Mouse (Mus musculus) neural tube, embryonic 12.5 days (tissue): ENCODE measurements around the gene Slfn5. TPM values are rescaled to one million over a fixed set of nuclear protein-coding genes. Genes with fewer than 3 reads are reported as not detected.

Experiments used
- ATAC-seq: fragments of 200-750 bp; cut with Nextera tagmentation; 2 replicates; pipeline ENCODE4 v1.8.0; 2017; ENCODE audit warnings: low read depth, mild to moderate bottlenecking, moderate TSS enrichment, moderate library complexity; ENCODE audit not compliant: low FRiP score
- H3K27ac ChIP-seq: fragments of 300-500 bp; sonication (generic); 2 replicates; pipeline ENCODE4 v1.5.1; 2016
- H3K27me3 ChIP-seq: fragments of 300-500 bp; sonication (generic); replicated peaks from 2 replicates; pipeline ENCODE4 v1.6.1; 2016; ENCODE audit warnings: mild to moderate bottlenecking
- H3K36me3 ChIP-seq: fragments of 300-500 bp; sonication (generic); 2 replicates; pipeline ENCODE4 v1.6.1; 2016; ENCODE audit warnings: mild to moderate bottlenecking
- H3K4me1 ChIP-seq: fragments of 300-500 bp; sonication (generic); 2 replicates; pipeline ENCODE4 v1.6.1; 2016
- H3K4me2 ChIP-seq: fragments of 300-500 bp; sonication (generic); replicated peaks from 2 replicates; pipeline ENCODE4 v1.6.1; 2016; ENCODE audit warnings: mild to moderate bottlenecking
- H3K4me3 ChIP-seq: fragments of 300-500 bp; sonication (generic); 2 replicates; pipeline ENCODE4 v1.5.1; 2016
- H3K9ac ChIP-seq: fragments of 300-500 bp; sonication (generic); 2 replicates; pipeline ENCODE4 v1.6.1; 2016; ENCODE audit warnings: mild to moderate bottlenecking
- H3K9me3 ChIP-seq: fragments of 300-500 bp; sonication (generic); 2 replicates; pipeline ENCODE4 v1.6.1; 2016; ENCODE audit warnings: mild to moderate bottlenecking
- WGBS: fragments of 180-500 bp; shearing (Covaris S2); methylation state at CpG from one replicate; pipeline ENCODE4 v1.1.7; 2016; 5-methylcytosine and 5-hydroxymethylcytosine counted together
- polyA plus RNA-seq: library from polyadenylated mRNA; unstranded; fragments of >200 nt; fragmentation: Nextera tagmentation; extraction: Ambion mirVana; gene quantifications from 2 replicates; pipeline ENCODE4 v1.2.1, GENCODE M21; 2016

The Slfn5 gene
- polyA plus RNA-seq, result 0.59 and 1.6 TPM in 2 replicates

DNA sequence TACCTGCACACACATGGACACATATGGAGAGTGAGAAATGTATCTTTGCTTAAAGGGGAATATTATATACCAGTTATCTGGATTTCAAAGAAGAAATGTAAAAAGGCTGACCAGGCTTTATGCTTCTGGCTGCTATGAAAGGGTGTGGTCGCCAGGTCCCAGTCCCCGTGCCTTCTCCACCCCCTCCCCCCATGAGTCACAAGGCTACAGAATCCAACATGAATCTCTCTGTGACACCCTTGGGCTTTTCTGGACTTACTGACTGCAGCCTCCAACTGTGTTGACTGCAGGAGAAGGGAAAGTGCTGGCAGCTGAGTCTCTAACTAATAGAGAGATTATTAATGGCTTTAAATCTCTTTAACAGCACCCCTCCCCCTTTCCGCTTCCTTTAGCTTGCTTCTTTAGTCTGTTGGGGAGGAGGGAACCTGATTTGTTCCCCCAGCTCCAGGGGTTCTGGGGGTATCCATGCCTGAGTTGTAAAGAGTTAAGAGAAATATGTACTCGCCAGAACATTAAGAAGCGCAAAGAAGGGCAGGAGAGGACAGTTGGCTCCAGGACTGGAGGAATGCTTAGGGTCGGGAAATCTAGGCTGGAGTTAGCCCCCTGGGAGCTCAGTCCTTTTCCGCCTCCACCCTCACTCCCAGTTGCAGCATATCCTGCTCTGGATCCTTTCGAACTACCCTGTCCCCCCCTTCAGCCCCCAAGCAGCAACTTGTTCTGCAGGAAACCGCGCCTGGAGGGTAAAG is at the start of gene Slfn5:
Slfn5 (plus strand) TSS at position 614 of the 746 bp plus-strand sequence.
- no peak within 1 kb of the TSS for H3K4me3 ChIP-seq
- peak within 1 kb of the TSS; percentile 39 for H3K4me2 ChIP-seq
- peaks cover 42% of the 10 kb centered on the region for H3K27me3 ChIP-seq
- H3K9me3 ChIP-seq, result no peaks in the 10 kb centered on the region
- no peak within 1 kb of the TSS for H3K27ac ChIP-seq
- ATAC-seq, result no peak
- WGBS, result 8% methylated on average over 10 of the region's 10 CpGs
- no peaks in the 10 kb centered on the region for H3K36me3 ChIP-seq
- no peak within 1 kb of the TSS for H3K9ac ChIP-seq
- peaks cover 6% of the 10 kb centered on the region; the same call in 1 of the 2 replicates for H3K4me1 ChIP-seq

- ATAC-seq, result no peak
- no peak overlapping the region for H3K4me3 ChIP-seq
- H3K9ac ChIP-seq, result no peak overlapping the region
- H3K27me3 ChIP-seq, result no peaks in the 10 kb centered on the region
- H3K4me2 ChIP-seq, result no peak overlapping the region
- H3K9me3 ChIP-seq, result no peaks in the 10 kb centered on the region
- WGBS, result 94% methylated on average over 20 of the region's 20 CpGs
- H3K4me1 ChIP-seq, result no peaks in the 10 kb centered on the region
- H3K27ac ChIP-seq, result no peak overlapping the region
- H3K36me3 ChIP-seq, result peaks cover 67% of the 10 kb centered on the region
Observed at GRCm38 (mm10) chr11:82901606-82902310, 49.4 kb upstream of the Slfn5 start.

GRCm38 (mm10) chr11:82904952-82905351 is 46.2 kb upstream of the Slfn5 start:
- Histone ChIP-seq H3K9me3 (no peaks in the 10 kb centered on the region), H3K4me3 (no peak overlapping the region), H3K36me3 (peaks cover 65% of the 10 kb centered on the region), H3K27me3 (no peaks in the 10 kb centered on the region), H3K4me2 (no peak overlapping the region), H3K9ac (no peak overlapping the region), H3K27ac (no peak overlapping the region), H3K4me1 (peaks cover 8% of the 10 kb centered on the region)
- no peak for ATAC-seq
- WGBS, result 77% methylated on average over 7 of the region's 8 CpGs

GRCm38 (mm10) chr11:82905816-82906215 is 45.3 kb upstream of the Slfn5 start:
- peaks cover 56% of the 10 kb centered on the region for H3K36me3 ChIP-seq
- peaks cover 8% of the 10 kb centered on the region for H3K4me1 ChIP-seq
- H3K4me3 ChIP-seq, result no peak overlapping the region
- H3K27me3 ChIP-seq, result no peaks in the 10 kb centered on the region
- no peak overlapping the region for H3K27ac ChIP-seq
- WGBS, result 97% methylated on average over 5 of the region's 5 CpGs
- H3K4me2 ChIP-seq, result no peak overlapping the region
- no peak for ATAC-seq
- H3K9me3 ChIP-seq, result no peaks in the 10 kb centered on the region
- H3K9ac ChIP-seq, result no peak overlapping the region

DNA sequence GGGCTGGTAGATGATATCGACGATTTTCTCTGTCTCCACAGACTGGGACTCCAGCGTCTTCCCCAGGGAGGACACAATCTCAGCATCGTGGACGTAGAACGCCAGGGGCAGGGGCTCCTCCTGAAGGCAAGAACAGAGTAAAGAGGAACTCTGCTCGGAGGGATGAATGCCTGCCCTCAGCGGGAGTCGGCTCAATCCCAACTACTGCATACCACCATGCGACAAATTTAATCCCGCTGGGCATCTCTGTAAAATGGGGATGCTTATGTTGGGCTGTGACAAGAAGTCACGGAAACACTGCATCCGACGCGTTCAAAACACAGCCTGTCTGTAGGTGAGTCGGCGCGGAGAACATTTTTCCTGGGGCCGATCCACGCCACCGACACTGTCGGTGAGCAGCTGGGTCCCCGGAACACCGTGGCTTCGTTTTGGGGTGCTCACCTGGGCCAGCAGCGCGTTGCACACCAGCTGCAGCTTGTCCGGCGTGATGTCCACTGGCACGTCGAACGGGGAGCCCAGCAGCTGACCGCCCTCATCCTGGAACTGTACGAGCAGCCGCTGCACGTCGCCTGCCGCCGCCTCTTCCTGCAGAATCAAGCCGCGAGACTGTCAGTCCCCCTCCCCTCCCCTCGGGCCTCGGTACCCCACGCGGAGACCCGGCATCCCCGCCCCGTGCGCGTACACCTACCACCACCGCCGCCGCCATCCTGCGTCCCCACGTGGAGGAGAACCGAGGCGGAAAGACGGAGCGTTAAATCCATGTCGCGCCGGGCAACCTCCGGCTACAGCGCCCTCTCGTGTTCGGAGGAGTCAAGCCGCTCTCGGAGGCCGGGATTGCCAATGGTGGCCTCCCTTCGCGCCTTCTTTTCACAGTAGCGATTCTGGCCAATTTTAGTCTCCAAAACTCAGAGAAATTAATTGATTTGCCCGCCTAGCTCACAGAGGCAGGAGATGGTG is 43.2 kb upstream of the Slfn5 start, which contains the start of gene Nle1:
Nle1 (minus strand) TSS at position 761 of the 957 bp plus-strand sequence.
- Histone ChIP-seq H3K9ac (peak within 1 kb of the TSS; percentile 79), H3K9me3 (no peaks in the 10 kb centered on the region), H3K4me3 (peak within 1 kb of the TSS; percentile 86), H3K27ac (no peak within 1 kb of the TSS), H3K27me3 (no peaks in the 10 kb centered on the region), H3K4me1 (peaks cover 8% of the 10 kb centered on the region), H3K36me3 (peaks cover 35% of the 10 kb centered on the region), H3K4me2 (peak within 1 kb of the TSS; percentile 79)
- WGBS, result 2% methylated on average over 73 of the region's 73 CpGs
- ATAC-seq, result peak; percentile 72

DNA sequence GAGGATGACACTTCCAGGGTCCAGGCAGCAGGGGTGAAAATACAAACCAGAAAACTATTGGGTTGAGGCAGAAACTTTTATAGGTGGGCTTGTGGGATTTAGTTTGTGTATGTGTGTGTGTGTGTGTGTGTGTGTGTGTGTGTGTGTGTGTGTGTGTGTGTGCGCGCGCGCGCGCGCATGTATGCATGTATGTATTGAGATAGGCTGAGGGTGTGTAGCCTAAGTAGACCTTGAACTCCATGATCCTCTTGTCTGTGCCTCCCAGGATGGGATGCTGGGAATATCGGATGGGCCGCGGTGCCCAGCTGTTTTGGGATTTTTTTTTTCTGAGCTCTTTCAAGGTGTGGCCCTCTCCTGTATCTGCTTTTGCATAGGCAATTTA is 42.5 kb upstream of the Slfn5 start:
- no peak for ATAC-seq
- Histone ChIP-seq H3K27me3 (0 out of 2 replicates have a peak, but pooled peaks cover 3% of the 10 kb centered on the region), H3K4me3 (peak overlapping the region; percentile 86; the same call in 1 of the 2 replicates), H3K4me2 (peak overlapping the region; percentile 79), H3K9ac (no peak overlapping the region), H3K9me3 (no peaks in the 10 kb centered on the region), H3K4me1 (peaks cover 8% of the 10 kb centered on the region), H3K36me3 (peaks cover 28% of the 10 kb centered on the region), H3K27ac (no peak overlapping the region)
- WGBS, result 55% methylated on average over 10 of the region's 10 CpGs

- no peak for ATAC-seq
- H3K9ac ChIP-seq, result no peak within 1 kb of the TSS
Observed at GRCm38 (mm10) chr11:82910250-82910649, 40.9 kb upstream of the Slfn5 start, which contains the start of gene Unc45b. TSS of gene Unc45b (plus strand) at chr11:82910550.

GRCm38 (mm10) chr11:82910679-82911389 is 40.3 kb upstream of the Slfn5 start:
- ATAC-seq, result no peak
- H3K36me3 ChIP-seq, result peaks cover 6% of the 10 kb centered on the region
- H3K27me3 ChIP-seq, result 0 out of 2 replicates have a peak, but pooled peaks cover 3% of the 10 kb centered on the region
- peaks cover 8% of the 10 kb centered on the region for H3K4me1 ChIP-seq
- H3K4me2 ChIP-seq, result no peak overlapping the region
- H3K27ac ChIP-seq, result no peak overlapping the region
- WGBS, result 81% methylated on average over 11 of the region's 11 CpGs
- no peak overlapping the region for H3K4me3 ChIP-seq
- no peak overlapping the region for H3K9ac ChIP-seq
- H3K9me3 ChIP-seq, result no peaks in the 10 kb centered on the region

More at GRCm38 (mm10) chr11:82910250-82910649, 40.9 kb upstream of the Slfn5 start, which contains the start of gene Unc45b:
- Histone ChIP-seq H3K4me3 (no peak within 1 kb of the TSS), H3K27me3 (0 out of 2 replicates have a peak, but pooled peaks cover 3% of the 10 kb centered on the region), H3K4me2 (no peak within 1 kb of the TSS), H3K36me3 (peaks cover 12% of the 10 kb centered on the region), H3K4me1 (peaks cover 8% of the 10 kb centered on the region), H3K9me3 (no peaks in the 10 kb centered on the region), H3K27ac (no peak within 1 kb of the TSS)
- 88% methylated on average over 4 of the region's 4 CpGs for WGBS

DNA sequence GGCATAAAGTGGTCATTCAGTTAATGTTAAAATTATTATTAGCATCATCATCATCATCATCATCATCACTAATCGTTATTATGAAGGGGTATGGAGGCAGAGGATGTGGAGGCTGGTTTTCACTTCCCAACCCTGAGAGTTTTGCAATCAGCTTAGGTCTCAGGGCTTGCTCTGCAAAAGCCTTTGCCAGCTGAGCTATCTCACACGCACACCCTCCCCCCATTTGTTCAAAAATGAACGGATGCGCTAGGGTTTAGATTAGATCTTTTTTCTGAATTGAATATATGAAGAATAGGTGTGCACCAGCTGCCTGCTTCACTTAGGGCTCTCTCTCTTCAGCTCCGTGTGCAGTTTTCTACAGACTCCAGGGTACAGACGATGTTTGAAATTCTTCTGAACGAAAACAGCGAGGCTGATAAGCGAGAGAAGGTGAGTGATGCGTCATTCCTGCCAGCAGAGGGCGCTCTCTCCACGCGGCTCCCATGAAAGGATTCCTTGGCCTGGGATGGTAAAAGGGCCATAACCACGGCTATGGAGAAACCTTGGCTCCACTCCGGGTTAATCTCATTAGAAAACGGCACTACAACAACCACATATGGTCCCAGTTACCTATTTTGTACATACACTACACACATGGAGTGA is 36.3 kb upstream of the Slfn5 start:
- H3K9me3 ChIP-seq, result no peaks in the 10 kb centered on the region
- no peaks in the 10 kb centered on the region for H3K4me1 ChIP-seq
- ATAC-seq, result no peak
- H3K4me2 ChIP-seq, result peak overlapping the region; percentile 52
- peak overlapping the region; percentile 47; the same call in 1 of the 2 replicates for H3K9ac ChIP-seq
- 9% methylated on average over 16 of the region's 16 CpGs for WGBS
- no peaks in the 10 kb centered on the region for H3K36me3 ChIP-seq
- H3K4me3 ChIP-seq, result no peak overlapping the region
- H3K27ac ChIP-seq, result no peak overlapping the region
- 0 out of 2 replicates have a peak, but pooled peaks cover 11% of the 10 kb centered on the region for H3K27me3 ChIP-seq

GRCm38 (mm10) chr11:82920768-82921167 is 30.4 kb upstream of the Slfn5 start:
- Histone ChIP-seq H3K4me1 (no peaks in the 10 kb centered on the region), H3K4me2 (no peak overlapping the region), H3K9me3 (no peaks in the 10 kb centered on the region), H3K27me3 (peaks cover 8% of the 10 kb centered on the region; the same call in 1 of the 2 replicates), H3K4me3 (no peak overlapping the region), H3K36me3 (no peaks in the 10 kb centered on the region), H3K27ac (no peak overlapping the region), H3K9ac (no peak overlapping the region)
- WGBS, result 66% methylated on average over 10 of the region's 10 CpGs
- ATAC-seq, result no peak

- H3K9me3 ChIP-seq, result no peaks in the 10 kb centered on the region
- no peak overlapping the region for H3K27ac ChIP-seq
- no peak for ATAC-seq
- no peak overlapping the region for H3K9ac ChIP-seq
- H3K27me3 ChIP-seq, result peaks cover 8% of the 10 kb centered on the region
- no peaks in the 10 kb centered on the region for H3K4me1 ChIP-seq
- no peak overlapping the region for H3K4me3 ChIP-seq
- WGBS, result 69% methylated on average over 4 of the region's 4 CpGs
- no peaks in the 10 kb centered on the region for H3K36me3 ChIP-seq
- no peak overlapping the region for H3K4me2 ChIP-seq
Observed at GRCm38 (mm10) chr11:82921691-82922090, 29.5 kb upstream of the Slfn5 start.
